Mouse (Mus musculus): ENCODE measurements around the gene Skint11. TPM values are rescaled to one million over a fixed set of nuclear protein-coding genes. Genes with fewer than 3 reads are reported as not detected.
"Not testable (repeated sequence)": the region's sequence is repeated elsewhere in the genome, so short reads cannot be mapped to it uniquely, and the experiment has no call there.

Skint11 gene
- not detected in 2 replicates for polyA plus RNA-seq (2015; fragmentation: Nextera tagmentation; extraction: Ambion mirVana)

DNA sequence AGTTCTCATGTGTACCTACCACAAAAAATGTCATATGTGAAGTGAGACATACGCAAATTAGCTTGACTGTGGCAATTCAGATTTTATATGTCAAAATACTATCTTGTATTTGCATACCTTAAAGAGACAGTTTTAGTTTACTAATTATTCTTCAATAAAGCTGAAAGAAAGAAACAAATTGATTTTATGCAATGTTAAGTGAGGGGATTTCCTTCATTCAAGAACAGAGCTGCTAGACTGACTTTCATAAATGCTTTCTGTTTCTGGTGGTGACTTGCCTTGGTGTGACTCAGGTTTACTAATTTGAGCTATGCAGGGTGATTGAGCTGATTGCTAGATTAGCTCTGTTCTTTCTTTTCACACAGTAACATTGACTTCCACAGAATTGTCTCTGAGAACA, at the start of gene Skint11:
TSS of gene Skint11 (plus strand) at position 301 of the 400 bp plus-strand sequence.
- H3K4me1 ChIP-seq (replicated peaks) = no peaks in the 10 kb centered on the region
- H3K27ac ChIP-seq (replicated peaks) = no peak within 1 kb of the TSS
- peaks cover 15% of the 10 kb centered on the region for H3K9me3 ChIP-seq
- no peaks in the 10 kb centered on the region for H3K36me3 ChIP-seq
- no peak within 1 kb of the TSS for H3K4me2 ChIP-seq
- H3K27me3 ChIP-seq = no peaks in the 10 kb centered on the region
- 87% methylated on average over 1 of the region's 1 CpGs for WGBS
- no peak within 1 kb of the TSS for H3K9ac ChIP-seq
- no peak within 1 kb of the TSS for H3K4me3 ChIP-seq
- no peak for ATAC-seq (ENCODE audit: low FRiP score, low read depth)

DNA sequence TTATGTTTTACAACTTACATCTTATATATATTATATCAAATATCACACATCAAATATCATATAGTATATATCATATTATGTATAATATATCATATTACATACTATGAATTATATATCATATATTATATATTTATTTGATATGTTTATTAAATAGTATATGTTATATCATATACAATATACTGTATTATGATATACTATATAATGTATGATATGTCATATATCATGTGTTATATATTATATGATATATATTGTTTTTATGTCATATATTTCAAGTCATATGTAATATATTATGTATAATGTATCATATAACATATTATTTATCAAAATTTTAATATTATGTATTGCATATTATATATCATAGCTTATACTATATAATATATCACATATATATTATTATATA, 2.0 kb upstream of the Skint11 start:
- H3K4me1 ChIP-seq (replicated peaks) = no peaks in the 10 kb centered on the region
- no peak overlapping the region for H3K9ac ChIP-seq
- H3K4me2 ChIP-seq = no peak overlapping the region
- H3K9me3 ChIP-seq = peaks cover 15% of the 10 kb centered on the region
- no peaks in the 10 kb centered on the region for H3K27me3 ChIP-seq
- no peak for ATAC-seq (ENCODE audit: low FRiP score, low read depth)
- H3K36me3 ChIP-seq = no peaks in the 10 kb centered on the region
- H3K27ac ChIP-seq (replicated peaks) = no peak overlapping the region
- no peak overlapping the region for H3K4me3 ChIP-seq

DNA sequence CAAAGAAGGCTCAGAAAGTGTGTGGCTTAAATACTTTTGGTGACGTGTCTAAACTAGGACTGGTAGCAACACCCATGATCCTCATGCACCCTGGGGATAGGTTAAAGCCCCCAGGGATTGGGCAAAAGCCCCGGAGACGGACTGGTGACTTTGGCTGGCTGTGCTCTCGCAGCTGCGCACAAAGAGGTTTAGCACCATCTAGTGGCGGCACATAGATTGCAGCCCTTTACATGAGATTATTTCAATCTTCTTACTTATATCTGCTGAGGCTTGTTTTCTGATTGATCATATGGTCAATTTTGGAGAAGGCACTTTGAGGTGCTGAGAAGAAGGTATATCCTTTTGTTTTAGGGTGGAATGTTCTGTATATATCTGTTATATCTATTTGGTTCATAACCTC, 9.7 kb downstream of the Skint11 start:
- H3K4me2 ChIP-seq; H3K9ac ChIP-seq; H3K36me3 ChIP-seq; H3K9me3 ChIP-seq; H3K27ac ChIP-seq (replicated peaks); H3K4me1 ChIP-seq (replicated peaks); H3K4me3 ChIP-seq; H3K27me3 ChIP-seq; ATAC-seq (ENCODE audit: low FRiP score, low read depth): not testable (repeated sequence)
- WGBS = 16% methylated on average over 6 of the region's 6 CpGs

DNA sequence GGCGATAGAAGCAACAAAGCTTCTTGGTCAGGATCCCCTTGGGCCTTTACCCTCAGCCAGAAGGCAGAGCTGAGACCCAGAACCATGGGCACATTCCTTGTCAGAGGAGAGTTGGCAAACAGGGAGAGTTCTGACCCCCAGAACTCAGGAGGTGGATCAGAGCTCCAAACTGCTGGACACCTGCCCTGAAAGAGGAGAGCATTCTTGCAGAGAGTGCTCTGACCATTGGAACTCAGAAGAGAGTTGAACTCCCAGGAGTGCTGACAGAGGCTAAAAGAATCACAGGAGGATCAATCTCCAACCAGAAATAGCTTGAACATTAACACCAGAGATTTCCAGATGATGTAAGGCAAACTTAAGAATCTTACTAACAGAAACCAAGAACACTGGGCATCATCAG, 93.7 kb downstream of the Skint11 start:
- 81% methylated on average over 1 of the region's 1 CpGs for WGBS
- ATAC-seq (ENCODE audit: low FRiP score, low read depth) = not testable (repeated sequence)

More for the DNA sequence above, 93.7 kb downstream of the Skint11 start:
- H3K4me1 ChIP-seq (replicated peaks); H3K4me3 ChIP-seq; H3K9me3 ChIP-seq; H3K4me2 ChIP-seq; H3K27ac ChIP-seq (replicated peaks); H3K9ac ChIP-seq; H3K36me3 ChIP-seq; H3K27me3 ChIP-seq: not testable (repeated sequence)

Other genes with a start within 250 kb of the Skint11 start
- gene Skint5, start 163.9 kb upstream of the Skint11 start, polyA plus RNA-seq (2015; fragmentation: Nextera tagmentation; extraction: Ambion mirVana) = not detected in 2 replicates
- 0.83 and 0.93 TPM in 2 replicates for gene Trabd2b, start 243.3 kb downstream of the Skint11 start, polyA plus RNA-seq (2015; fragmentation: Nextera tagmentation; extraction: Ambion mirVana)

All from hindbrain, embryonic 15.5 days (tissue).